Mouse (Mus musculus): Measurements from ENCODE around the gene Nck2.
A peak's percentile ranks its signal among the peaks of the same experiment; 100 is the strongest.

The Nck2 gene

DNA sequence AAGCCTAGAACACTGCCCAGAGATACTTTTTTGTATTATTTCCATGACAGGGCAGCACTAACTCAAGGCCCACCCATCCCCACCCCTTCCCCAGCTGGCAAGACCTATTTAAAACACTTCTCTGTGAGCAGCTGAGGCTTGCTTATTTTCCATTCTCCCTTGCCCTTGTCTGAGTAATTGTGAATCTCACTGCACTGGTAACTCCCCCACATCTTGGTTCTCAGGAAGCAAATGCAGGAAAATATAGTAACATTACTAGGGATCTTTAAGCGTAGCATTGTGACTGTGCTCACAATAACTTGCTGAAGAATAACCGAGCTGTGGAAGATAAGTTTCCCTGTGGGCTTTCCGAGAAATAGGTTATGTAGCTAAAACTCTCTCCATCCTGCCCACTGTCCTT lies 24.6 kb downstream of the Nck2 start:
- DNase-seq (ENCODE audit: low spot score in 2 of 2), result no peak

DNA sequence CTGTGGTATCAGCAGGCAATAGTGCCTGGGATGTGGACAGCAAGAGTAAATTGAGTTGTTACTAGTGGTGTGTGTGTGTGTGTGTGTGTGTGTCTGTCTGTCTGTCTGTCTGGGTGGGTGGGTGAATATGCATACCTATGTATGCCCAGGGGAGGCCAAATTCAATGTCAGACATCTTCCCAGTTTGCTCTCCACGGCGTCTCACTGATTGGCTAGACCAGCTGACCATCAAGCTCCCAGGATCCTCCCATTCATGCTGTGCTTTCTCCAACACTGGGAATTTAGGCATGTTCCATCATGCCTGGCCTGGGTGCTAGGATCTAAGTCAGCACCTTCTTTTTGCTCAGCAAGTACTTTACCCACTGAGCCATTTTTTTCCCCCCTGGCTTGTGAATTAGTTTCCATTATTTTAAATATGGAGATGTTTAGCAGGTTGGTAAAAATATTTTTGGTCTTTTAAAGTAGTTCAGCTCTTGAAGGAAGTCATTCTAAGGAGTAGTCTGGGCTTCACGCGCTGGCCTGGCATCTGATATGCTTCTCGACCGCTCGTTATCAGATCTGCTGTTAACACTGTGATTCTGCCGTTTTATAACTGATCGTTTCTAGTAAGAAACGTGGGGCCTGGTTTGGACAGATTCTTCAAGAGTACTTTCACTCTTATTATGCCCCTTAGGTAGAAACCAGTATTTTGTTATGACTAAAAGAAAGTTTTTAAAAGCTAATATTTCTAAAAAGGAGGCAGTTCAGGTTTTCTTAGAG lies 26.2 kb downstream of the Nck2 start:
- DNase-seq (ENCODE audit: low spot score in 2 of 2), result no peak

DNA sequence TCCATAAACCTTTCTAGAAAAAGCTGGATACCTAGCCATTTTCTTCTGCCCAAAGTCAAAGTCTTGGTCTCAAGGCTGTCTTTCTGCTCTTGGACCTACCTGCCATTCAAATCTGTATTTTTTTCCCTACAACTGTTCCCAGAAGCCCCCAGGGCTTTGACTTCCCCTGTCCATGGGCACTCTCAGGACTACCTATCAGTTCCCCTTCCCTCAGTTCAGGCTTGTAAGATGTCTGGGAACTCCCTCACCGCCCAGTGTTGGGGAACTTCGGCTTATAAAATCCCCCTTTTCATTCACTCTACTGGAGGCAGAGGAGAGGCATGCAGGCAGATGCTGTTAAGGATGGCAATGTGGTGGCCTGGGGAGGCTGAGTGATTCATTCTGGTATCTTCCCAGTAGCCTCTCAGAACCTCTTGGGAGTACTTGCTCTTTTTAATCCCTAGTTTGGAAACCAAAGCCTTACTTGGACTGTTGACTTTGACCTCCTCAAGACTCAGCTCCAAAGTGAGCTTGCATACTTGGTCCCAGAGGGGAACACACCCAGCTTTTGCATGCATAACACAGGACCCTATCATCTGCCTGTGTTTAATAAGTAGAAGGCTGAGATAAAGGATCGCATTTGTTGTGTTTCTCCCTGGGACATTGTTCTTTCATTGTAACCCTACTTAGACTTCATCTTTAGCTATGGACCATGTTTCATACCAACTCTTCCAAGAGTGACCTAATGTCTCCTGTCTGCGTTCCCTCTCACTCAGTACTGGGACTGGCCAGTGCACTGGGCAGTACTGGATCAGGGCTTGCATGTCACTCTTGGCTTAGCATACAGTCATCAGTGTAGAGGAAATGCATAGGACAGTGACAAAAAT lies 27.0 kb downstream of the Nck2 start:
- DNase-seq (ENCODE audit: low spot score in 2 of 2), result no peak

DNA sequence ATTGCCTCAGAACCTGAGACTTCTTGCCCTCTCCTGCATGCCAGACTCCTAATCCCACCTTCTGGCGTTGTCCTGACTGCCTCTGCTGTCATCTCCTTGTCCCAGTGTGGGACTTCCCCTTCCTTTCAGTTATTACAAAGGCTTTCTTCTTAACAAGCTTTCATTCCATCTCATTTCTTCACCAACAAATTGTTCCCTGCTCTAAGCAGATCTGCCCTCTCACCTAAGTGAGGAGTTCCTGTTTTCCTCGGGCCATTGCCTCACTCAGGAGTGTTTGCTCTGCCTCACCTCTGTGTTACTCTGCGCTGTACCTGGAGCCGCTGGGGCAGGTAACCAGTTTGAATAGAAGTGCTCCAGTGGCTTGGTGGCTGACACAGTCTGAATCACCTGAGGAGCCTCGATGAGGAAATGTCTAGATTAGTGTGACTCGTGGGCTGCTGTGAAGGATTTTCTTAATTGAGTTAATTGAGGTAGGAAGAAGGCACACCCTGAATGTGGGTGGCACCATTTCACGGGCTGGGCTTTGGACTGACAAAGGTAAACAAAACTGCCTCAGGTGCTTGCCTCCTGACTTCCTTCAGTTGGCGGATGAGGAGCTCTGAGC lies 27.8 kb downstream of the Nck2 start:
- no peak for DNase-seq (ENCODE audit: low spot score in 2 of 2)

DNA sequence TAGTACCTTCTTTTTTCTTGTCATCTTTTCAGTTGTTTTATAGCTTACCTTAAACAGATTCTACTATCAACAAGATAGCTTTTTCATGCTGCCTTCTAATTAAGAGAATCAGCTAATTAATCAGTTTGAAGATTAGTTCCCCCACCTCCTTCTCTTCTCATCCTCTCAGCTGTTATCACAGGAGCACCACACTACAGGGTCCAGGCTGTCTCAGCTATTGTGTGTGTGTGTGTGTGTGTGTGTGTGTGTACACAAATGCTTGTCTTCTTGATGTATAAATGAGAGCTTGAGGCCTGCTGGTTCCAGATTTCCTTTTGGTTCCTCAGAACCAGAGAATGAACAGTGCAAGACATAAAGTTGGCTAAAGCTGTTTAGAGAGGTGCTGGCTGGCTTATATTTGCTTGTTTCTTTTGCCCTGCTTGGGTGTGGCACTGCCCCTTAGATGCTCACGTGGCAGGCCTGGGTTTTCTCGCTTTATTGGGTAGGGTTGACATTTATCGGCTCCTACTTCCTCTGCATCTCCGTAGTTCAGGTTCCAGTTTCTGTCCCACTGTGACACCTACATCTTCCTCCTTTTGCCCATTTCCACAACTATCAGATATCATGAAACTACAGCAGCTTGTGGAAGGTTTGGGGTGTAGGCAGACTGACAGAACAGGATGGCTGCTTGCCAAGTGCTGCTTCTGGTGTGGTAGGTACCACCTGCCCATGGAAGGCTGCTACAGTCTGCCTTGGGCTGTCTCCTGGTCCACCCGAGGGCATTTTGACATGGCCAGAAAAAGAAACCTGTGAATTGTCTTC lies 29.6 kb downstream of the Nck2 start:
- peak; percentile 37 to 40 for DNase-seq (ENCODE audit: low spot score in 2 of 2)

DNA sequence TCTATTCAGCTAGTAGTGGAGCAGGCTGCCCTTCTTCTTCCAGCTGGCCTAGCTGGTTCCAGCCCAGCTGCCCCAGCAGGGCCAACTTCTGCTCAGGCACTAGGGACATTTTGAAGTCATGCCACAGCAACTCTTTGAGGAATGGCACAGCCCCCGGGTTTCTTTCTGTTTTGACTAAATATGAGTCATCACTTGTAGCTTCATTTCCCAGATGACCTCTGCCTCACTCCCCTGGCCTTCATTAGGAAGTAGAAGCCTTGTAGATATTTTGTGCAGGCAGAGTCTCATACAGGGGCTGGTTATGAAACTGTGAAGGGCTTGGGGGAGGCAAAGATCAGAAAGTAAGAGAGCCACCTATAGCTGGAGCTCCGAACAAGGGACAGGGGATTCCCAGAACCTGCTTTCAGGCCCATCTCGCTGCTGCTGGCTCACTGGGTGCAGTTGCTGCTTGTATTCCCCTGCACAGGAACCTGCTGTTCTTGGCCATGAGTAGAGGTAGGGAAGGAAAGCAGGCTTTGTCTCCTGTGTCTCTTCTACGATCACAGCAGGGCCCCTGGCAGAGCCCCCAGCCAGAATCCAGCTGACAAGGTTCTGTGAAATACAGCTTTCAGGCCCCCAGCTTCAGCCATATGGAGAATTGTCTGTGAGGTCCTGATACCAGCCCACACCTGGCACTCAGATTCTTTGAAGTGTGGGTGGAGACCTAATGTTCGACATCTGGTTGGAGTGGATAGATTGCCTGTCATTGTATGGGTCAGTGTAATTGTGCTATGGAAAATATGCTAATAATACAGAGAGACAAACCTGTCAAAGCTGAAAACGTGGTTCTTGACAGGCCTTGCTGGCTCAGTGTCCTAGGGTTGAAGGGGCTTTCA lies 30.4 kb downstream of the Nck2 start:
- peak; percentile 16 to 24 for DNase-seq (ENCODE audit: low spot score in 2 of 2)

DNA sequence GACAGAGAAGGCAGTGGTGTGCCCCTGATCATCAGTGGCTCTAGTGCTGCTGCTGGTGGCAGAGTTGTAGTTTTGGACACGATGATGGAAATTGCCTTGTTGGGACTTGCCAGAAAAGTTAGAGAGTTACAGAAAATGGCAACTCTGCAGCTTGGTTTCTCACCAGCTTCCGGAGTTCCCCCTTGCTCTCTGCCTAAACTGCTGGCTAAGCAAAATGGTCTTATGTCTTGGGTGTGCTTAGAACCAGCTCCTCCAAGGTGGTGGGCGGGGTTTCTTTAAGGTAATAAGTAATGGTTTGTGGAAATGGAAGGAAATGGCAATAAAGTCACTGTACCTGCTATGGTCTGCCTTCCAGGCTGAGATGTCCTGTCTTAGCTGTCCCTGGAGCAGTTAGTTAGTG lies 33.6 kb downstream of the Nck2 start:
- DNase-seq (ENCODE audit: low spot score in 2 of 2), result no peak

DNA sequence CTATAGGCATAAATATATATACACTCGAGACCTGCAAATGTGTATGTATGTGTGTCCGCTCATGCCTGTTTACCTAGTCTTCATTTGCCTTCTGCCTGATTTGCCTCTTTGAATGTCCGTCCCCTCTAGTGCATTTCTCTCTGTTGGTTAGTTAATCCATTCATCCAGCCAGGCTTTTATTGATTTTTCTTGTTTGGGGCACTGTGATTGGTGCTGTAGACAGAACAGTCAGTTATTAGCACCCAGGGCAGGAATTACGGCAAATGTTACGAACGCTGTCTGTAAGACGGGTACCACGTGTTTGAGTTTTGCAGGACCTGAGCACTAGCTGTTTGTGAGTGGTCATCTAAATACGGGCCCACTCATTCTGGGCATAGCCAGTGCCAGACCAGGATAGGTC lies 40.8 kb downstream of the Nck2 start:
- no peak for DNase-seq (ENCODE audit: low spot score in 2 of 2)

DNA sequence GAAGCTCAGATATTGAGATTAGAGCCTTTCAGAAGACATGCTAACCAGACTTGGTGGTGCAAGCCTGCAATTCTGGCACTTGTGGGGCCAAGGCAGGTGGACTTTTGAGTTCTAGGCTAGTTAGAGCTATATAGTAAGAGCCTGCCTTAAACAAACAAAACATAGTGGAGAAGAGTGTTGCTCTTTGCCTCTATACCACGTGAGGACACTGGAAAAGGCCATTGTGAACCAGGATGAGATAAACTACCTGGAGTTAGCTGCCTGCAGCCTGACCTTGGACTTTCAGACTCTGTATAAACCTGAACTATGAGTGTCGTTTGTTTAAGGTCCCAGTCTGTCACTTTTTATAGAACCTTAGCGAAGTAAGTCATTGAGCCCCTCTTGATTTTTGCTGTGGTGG lies 42.1 kb downstream of the Nck2 start:
- DNase-seq (ENCODE audit: low spot score in 2 of 2), result no peak

DNA sequence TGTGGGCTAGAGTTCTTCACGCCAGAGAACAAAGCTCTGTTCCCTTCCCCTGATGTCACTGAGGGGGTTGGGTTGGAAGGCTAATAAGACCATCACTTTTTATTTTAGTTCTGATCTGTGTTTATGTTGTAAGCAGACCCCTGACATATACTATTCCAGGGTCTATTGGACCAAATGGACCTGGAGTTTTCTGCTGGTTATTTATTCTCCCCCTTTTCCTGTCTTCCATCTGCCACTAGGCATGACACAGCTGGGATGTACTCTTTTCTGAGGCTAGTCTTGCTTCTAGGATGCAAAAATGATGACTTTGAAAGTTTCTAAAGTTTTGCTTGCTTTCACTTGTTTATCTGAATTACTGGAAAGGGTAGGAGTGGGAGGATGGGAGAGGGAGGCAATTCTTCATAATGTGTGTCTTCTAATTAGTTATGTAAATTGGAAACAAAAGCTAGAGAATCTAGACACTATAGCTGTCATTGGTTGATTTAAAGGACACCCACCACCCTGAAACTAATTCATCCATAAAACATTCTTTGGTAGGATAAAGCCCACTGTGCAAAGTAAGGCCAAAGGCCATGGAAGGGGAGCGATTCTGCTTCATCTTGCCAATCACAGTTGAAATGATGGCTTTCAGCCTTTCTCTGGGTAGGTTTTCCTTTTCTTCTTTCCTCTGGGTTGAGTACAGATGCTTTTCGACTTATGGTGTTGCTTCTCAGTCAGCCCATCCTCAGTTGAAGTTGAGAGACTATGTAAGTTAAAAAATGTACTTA lies 42.8 kb downstream of the Nck2 start:
- DNase-seq (ENCODE audit: low spot score in 2 of 2), result no peak

DNA sequence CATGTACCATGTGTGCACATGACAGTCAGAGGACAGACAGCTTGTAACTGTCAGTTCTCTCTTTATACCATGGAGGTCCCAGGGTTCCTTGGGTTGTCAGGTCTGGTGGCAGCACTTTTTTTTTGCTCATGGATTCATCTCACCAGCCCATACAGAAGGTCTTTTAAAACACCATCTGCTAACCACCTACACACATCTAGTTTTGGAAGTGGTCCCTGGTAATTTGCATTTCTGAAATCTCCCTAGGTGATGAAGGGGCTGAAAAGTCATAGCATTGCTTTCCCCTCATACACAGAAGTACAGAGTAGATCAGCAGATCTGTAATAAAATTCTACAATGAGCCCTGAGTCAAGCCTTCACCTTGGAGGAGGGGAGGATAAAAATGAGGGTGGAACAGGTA lies 44.9 kb downstream of the Nck2 start:
- DNase-seq (ENCODE audit: low spot score in 2 of 2), result no peak

DNA sequence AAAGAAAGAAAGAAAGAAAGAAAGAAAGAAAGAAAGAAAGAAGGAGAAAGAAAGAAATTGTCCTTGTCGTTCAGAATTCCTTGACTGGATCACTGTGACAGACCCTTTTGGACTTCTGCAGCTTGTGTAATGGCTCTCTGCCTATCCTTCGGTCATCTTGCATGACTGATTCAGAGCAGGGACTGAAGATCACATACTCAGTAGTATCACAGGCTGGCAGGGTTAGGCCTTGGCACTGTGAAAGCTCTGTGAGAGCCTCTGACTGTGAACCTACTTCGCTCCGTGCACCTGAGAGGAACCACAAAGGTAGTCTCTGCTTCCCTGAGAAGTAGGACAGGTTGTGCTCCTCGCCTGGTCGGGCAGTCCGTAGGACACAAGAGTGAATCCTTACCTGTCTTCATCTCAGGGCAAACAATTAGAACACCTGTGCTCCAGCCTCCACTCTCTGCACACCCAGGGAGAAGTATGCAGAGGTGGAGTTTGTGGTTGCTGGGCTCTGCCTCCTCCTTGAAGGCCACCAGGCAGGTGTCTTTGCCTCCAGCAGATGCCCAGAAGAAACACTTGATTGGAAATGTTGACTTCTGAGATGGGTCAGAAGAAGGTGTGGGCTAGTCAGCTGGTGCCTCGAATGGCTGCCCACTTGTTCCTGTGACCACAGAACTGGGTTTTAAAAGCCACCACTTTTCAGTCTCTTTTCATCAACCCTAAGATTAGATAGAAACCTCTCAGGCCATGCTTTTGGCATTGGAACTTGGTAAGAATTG lies 47.3 kb downstream of the Nck2 start:
- no peak for DNase-seq (ENCODE audit: low spot score in 2 of 2)

DNA sequence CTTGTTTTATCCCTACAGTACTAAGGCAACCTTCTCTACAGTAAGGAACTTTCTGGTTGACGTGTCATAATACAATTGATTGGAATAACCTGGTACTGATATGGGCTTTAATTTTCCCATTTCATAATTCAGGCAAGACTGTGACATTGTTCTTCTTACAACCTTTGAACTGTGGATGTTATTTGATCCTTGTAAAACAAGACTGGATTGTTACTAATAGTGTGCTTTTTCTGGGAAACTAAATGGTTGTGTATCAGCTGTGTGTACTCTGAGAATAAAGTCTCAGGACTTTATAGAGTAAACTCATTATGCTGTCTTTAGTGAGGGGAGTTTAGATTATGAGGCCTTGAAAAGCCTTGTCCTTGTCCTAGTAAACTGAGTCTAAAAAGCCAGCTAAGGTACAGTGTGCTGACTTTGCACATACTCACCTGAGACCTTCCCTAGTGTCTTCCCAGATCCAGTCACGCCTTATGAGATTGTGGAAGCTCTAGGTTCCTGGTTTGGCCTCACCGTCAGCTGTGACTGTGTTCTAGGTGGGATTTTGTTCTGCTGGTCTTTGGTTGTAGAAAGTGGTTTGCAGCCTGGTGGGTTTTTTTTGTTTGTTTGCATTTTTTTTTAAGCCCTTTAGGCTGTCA lies 48.5 kb downstream of the Nck2 start:
- no peak for DNase-seq (ENCODE audit: low spot score in 2 of 2)

DNA sequence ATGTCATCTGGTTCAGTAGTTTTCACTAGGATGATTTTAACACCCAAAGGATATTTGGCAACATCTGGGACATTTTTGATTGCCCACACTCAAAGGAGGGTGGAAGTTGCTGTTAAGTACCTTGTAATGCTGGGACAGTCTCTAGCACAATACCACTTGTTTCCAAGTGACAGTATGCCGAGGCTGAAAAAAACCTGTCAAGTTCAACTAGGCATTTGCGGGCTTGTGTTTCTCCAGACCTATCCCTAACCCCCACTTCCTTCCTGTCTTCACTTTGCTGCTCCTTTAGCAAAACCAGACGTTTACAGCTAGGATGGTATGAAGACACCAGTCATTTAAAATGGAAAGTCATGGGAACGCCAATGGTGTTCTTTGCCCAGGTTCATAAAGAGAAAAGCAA lies 51.7 kb downstream of the Nck2 start:
- no peak for DNase-seq (ENCODE audit: low spot score in 2 of 2)

DNA sequence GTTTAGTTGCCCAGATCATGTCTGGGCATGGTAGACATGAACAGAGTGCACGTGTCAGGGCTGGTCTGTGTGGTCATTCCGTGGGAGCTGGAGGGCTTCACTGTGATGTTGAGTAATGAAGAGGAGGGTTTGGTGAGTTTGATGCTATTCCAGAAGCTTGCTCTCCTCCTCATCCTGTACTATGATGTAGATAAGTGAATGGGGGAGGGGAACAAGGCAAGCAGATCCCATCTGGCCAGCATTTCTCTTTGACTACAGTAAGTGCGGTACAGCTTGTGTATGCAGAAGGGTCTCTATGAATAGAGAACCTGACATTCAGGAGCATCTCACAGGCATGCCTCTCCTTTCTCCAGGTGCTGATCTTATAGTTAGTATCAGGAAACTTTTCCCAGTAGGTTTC lies 52.6 kb downstream of the Nck2 start:
- DNase-seq (ENCODE audit: low spot score in 2 of 2), result no peak

DNA sequence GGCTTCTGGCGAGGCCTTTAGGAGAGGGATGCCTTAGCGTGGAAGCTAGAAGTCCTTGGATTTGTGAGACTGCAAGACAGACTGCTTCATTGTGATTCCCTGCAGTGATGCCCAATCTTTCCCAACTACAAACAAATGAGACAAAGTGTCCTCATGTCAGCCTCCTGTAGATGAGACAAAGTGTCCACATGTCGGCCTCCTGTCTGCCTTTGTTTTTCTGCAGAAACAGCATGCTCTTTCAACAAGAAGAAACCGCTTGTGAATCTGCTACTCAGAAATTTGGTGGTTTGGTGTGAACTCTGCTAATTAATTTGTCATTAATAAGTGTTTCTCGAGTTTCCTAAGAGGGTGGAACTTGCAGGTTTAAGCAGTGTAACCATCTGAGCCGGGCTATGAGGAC lies 53.6 kb downstream of the Nck2 start:
- no peak for DNase-seq (ENCODE audit: low spot score in 2 of 2)

DNA sequence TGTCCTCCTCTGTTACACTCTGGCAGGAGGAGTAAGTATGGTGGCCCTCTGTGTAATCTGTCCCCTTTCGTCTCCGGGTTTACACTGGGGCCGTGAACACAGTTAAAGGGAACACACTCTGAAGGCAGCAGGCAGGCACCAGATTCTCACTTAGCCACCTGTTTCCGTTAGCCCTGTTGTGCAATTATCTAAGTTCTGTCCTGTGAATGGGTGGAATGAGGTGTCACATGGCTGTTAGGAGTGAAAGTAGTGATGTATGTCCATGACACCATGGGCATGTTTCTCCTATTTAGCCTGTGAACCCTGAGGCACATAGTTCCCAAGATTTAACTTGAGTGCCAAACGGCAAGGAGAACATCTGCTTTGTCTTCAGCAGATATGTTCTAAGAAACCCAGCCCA lies 55.7 kb downstream of the Nck2 start:
- no peak for DNase-seq (ENCODE audit: low spot score in 2 of 2)

DNA sequence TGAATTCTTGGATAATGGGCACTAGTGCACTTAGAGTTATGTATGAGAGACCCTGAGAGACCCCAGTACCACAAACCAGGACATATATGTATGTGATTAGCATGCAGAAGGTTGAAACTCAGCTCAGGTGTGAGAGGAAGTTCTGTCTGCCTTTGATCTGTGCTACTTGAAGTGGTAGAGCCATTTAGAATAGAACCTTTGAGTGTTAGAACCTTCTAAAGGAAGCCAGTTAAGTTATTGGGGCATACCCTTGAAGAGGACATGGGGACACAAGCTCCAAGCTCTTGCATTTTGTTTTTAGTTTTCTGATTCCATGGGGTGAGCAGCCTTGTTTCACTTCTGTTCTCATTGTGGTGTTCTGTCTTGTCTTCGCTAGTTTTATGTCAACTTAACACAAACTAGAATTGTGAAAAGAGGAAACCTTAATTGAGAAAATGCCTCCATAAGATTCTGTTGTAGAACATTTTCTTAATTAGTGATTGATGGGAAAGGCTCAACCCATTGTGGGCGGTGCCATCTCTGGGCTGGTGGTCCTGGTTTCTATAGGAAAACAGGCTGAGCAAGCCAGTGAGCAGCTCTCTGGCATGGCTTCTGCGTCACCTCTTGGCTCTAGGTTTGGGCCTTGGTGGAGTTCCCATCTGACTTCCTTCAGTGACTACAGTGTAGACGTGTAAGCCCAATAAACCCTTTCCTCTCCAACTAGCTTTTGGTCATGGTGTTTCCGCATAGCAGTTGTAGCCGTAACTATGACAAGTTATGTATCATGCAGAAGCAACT lies 57.0 kb downstream of the Nck2 start:
- no peak for DNase-seq (ENCODE audit: low spot score in 2 of 2)
